Mouse (Mus musculus): ENCODE results near the gene Il33.

DNA sequence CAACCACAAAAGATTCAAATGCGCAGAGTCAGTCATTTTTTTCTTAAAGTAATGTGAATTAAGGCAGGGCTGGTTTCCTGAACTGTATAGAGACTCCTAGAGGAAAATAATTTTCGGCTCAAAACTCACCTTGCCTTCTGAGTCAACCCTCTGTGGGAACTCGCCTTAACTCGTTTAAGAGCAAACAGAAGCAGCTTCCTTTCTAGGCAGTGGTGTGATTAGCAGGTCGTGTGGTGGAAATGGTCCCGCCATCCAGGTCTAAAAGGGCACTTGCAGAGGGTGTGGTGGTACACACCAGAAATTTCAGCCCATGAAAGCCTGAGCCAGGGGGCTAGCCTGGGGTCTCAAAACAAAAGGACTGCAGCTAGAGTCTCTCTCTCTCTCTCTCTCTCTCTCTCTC is 32.1 kb upstream of the Il33 start:
- TF ChIP-seq CTCF (conservative IDR thresholded peaks at IDR 0.05; ENCODE audit: low read length) (no peak), POU5F1 (IDR thresholded peaks at IDR 0.05; ENCODE audit: borderline replicate concordance, low read length) (no peak), NANOG (IDR thresholded peaks at IDR 0.05; ENCODE audit: borderline replicate concordance, low read length) (no peak)

Data from E14TG2a.4 (cell line).